Mouse (Mus musculus) lung, adult 2 months (tissue): ENCODE data around the gene Mpped2.

Experiments used
- CTCF ChIP-seq: fragments of 200-500 bp; IDR thresholded peaks from 2 replicates; pipeline ENCODE4 v1.5.1; 2011; ENCODE audit warnings: mild to moderate bottlenecking, low read length, control low read depth; ENCODE audit not compliant: insufficient read depth
- POLR2A ChIP-seq: fragments of 200-500 bp; IDR thresholded peaks from 2 replicates; pipeline ENCODE4 v1.6.1; 2011; ENCODE audit warnings: low read depth, mild to moderate bottlenecking, control low read depth, low read length, borderline replicate concordance; ENCODE audit errors: extremely low read depth

GRCm38 (mm10) chr2:106683185-106683831, 9.8 kb upstream of the Mpped2 start:
- TF ChIP-seq CTCF: no peak
- TF ChIP-seq POLR2A: no peak
